Mouse (Mus musculus) urinary bladder, adult 18-20 months (tissue): ENCODE results near the gene L3mbtl3.
A peak's percentile ranks its signal among the peaks of the same experiment; 100 is the strongest.

Experiments used
- DNase-seq, 2 experiments: peaks; one replicate each; pipeline ENCODE4 v3.0.0; 2022; ENCODE audit warnings: low spot score in 2 of 2, mixed read lengths in 2 of 2

Gene L3mbtl3

DNA sequence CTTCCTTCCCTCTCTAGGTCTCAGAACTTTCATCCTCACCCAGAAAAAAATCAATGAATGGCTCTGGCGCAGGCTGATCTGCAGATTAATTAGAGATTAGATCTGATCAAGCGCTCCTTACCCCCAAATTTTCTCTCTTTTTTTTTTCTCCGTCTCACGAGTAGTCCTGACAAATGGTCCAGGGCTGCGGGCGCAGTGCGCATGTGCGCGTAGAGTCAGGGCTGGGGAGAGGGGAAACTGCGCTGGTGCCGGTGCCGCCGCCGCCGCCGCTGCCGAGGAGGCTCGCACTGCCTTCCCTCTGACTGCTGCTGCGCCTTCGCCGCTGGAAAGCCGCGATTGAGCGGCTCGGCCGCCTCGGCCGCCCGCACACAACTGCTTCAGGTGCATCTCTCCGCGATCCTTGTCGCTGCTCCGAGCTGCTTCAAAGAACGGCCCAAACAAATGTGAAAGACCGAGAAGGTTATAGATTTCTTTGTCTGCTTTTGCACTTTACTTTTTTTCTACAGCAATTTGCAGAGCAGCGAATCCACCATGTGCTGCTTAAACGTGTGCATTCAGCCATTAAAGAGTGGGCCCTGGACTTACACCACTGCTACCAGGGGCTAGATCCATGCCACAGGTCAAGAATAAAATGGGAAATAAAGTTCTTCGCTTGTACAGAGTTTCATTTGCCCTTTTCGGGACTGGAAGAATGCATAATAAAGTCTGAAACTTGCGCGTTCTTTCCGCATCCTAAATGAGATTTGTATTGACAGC lies at the start of gene L3mbtl3:
Gene L3mbtl3, minus strand, starts transcription at position 182 of the 756 bp plus-strand sequence.
- DNase-seq = peak; percentile 70 to 77

- DNase-seq = no peak
These were observed 45.4 kb upstream of the L3mbtl3 start for GRCm38 (mm10) chr10:26421168-26421567.

DNA sequence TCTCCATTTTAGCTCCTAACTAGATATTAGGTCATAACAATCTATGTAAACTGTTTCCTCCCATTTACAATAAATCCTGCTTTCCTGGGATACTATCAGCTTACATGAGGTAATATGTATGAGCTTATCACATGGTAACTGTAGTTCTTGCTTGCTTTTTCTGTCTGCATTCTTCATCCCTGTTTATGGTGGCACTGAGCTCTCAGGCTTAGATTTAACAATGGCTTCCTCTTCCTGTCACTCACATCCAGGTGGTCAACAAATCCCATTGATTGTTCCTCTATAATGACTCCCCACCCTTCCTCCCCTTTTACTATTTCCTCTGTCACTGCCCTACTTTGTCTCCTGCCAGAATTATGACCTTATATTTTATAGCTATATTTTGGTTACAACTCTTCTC lies 12.9 kb upstream of the L3mbtl3 start:
- DNase-seq = no peak

GRCm38 (mm10) chr10:26377332-26377602 lies 1.5 kb upstream of the L3mbtl3 start:
- DNase-seq = no peak

GRCm38 (mm10) chr10:26376546-26377331 lies 968 bp upstream of the L3mbtl3 start:
- DNase-seq = no peak

- no peak for DNase-seq
These were observed 420 bp downstream of the L3mbtl3 start for GRCm38 (mm10) chr10:26375351-26375751.

GRCm38 (mm10) chr10:26374436-26375311 lies 1.1 kb downstream of the L3mbtl3 start:
- peak; percentile 32 to 53 for DNase-seq

GRCm38 (mm10) chr10:26373951-26374435 lies 1.8 kb downstream of the L3mbtl3 start:
- DNase-seq = peak; percentile 15 to 53

DNA sequence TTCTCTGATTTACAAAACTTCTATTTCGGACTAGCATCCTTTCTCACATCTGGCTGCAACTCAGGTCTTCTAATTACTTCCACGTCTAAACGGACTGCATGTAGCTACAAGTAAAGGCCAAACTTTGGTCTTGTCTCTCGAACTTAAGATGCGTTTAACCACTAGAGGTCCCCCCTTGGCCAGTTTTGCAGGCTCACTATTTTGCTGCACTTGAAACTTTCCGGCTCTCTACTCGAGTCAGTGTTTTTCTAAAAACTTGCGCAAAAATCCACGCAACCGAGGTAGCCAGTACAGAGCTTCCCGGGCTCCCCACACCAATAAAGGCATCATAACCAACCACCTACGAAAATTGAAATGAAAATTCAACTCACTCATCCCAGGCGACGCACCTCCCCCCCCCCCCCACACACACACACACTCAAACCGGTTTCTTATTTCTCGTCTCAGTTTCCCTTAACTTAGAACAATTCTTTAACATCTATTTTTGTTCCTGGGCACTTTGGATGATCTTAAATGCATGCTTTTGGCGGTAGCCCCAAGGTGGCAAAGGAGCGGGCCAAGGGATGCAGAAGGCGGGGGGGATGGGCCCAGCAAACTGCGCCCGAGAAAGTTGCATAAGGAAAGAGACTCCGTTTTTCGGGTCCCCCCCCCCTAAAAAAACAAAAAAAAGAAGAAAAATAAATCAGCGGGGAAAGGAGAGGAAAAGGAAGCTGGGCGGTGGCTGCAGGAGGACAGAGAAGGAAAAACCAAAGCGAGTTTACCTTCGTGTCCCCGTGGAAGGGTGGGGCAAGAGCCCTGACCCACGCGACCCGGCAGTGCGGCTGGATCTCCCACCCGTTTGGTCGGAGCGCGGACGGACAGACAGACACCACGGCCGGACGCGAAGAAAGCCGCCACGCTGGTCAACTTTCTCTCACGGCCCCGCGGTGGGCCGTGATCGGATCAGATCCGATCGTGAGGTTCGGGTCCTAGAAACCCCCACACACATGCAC lies 2.5 kb downstream of the L3mbtl3 start:
- DNase-seq = peak; percentile 45 to 71

DNA sequence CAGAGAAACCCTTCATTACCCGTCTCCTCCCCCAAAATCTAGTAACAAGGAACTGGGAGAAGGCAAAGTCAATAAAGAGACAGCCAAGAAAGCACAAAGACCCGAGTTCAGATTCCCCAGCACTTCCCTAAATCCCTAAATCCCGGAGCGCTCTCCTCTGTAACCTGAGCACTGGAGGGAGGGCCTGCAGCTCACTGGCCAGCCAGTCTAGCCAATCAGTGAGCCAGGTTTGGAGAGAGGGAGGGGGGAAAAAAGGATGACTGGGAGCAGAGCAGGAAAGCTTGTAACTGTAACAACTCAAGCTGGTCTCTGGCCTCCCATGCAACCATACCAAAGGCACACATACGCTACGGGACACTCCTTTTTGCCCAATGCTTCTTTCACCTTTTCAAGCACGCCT lies 4.4 kb downstream of the L3mbtl3 start:
- no peak for DNase-seq

- DNase-seq = no peak
These were observed 10.8 kb downstream of the L3mbtl3 start for GRCm38 (mm10) chr10:26364942-26365341.

DNA sequence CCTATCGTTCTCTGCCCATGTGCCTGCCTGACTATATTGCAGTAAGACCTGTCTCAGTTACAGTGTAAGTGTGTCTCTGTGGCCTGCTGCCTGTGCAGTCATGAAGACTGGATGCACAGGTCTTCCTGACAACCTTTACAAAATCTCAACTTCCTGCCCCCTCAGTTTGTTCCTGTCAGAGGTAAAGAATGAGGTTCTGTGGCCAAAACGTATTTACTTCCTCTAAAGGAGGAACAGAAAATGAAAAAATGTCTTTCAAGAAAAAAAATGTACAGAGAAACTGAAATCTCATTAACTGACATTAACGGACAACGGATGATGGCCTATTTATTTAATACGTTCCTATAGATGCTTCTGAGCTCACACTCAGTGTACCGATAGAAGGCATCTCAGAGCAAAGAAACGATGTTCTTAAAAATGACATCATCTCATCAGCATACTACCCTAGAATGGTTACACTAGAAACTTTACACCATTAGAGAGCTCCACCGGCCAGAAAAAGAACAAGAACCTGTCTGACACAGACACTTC lies 11.4 kb downstream of the L3mbtl3 start:
- no peak for DNase-seq

DNA sequence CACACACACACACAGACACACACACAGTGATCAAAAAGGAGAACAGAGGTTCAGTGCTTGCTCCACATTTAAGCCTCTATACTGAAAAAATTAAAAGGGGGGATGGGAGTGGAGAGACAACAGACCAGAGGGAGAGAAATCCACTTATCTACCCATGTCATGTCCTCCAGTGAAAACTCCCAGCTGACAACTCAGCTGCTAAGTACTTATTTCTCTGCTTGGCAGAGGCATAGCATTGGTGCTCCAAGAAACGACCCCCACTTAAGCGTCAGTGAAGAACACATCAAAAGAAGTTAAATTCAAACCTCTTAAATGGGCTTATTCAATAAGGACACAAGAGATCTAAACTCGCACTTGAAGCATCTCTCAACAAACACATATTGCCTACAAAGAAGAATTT lies 12.2 kb downstream of the L3mbtl3 start:
- no peak for DNase-seq

DNA sequence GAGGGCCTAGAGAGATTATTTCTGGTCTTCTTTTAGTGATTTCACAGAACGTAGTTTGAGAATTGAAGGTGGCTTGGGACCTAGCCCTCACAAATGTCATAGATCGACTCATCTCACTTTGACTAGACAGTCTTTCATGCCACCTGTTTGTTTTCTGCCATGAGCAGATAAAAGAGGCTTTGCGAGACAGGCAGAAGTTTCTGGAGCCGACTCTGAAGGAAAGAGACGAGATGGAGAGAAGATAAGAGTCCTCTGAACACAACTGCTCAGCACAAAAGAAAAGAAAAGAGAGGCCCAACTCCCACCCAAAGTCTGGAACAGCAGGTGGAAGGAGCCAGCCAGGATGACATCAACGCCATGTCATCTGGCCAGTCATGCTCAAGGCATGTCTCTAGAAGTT lies 17.0 kb downstream of the L3mbtl3 start:
- DNase-seq = no peak

- DNase-seq = no peak
These were observed 17.5 kb downstream of the L3mbtl3 start for GRCm38 (mm10) chr10:26358231-26358630.

GRCm38 (mm10) chr10:26353781-26354180 lies 22.0 kb downstream of the L3mbtl3 start:
- DNase-seq = no peak

GRCm38 (mm10) chr10:26351129-26351738 lies 24.5 kb downstream of the L3mbtl3 start:
- DNase-seq = no peak

DNA sequence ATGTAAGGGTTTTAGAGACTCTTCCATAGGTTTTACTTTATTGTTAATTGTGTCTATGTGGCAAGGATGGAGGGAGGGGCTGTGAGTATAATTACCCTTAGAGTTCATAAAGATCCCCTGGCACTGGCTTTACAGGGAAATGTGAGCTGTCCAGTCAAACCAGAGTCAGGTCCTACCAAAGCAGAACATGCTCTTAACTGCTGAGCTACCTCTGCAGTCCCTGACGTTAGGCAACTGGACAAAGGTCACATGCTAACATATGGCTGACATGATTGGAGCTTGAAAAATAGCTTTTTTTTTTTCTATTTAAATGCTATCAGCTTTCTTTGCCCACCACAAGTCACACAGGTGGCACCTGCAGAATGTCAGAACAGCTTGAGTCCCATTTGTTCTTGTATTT lies 25.6 kb downstream of the L3mbtl3 start:
- no peak for DNase-seq

GRCm38 (mm10) chr10:26347614-26348013 lies 28.2 kb downstream of the L3mbtl3 start:
- DNase-seq = no peak

GRCm38 (mm10) chr10:26345879-26346278 lies 29.9 kb downstream of the L3mbtl3 start:
- no peak for DNase-seq
